Mouse (Mus musculus): ENCODE measurements around the gene Poglut1. TPM values are rescaled to one million over a fixed set of nuclear protein-coding genes. Genes with fewer than 3 reads are reported as not detected.

The Poglut1 gene
- polyA plus RNA-seq, 1 experiment from 2014 or later: 69.8 TPM

Other genes starting within 250 kb of the Poglut1 start
- 1.3 and 1.5 TPM in 2 replicates for gene Maats1, start 208.1 kb downstream of the Poglut1 start, polyA plus RNA-seq (2014; fragmentation: Nextera tagmentation; extraction: Ambion mirVana)
- 121 and 122 TPM in 2 replicates for gene Cox17, start 203.3 kb downstream of the Poglut1 start, polyA plus RNA-seq (2014; fragmentation: Nextera tagmentation; extraction: Ambion mirVana)
- gene Gm21987, start 203.2 kb downstream of the Poglut1 start, polyA plus RNA-seq (2014; fragmentation: Nextera tagmentation; extraction: Ambion mirVana): not detected in 2 replicates
- gene Popdc2, start 188.0 kb downstream of the Poglut1 start, polyA plus RNA-seq (2014; fragmentation: Nextera tagmentation; extraction: Ambion mirVana): 0.89 and 1.0 TPM in 2 replicates
- 0.14 and 0.28 TPM in 2 replicates for gene Pla1a, start 117.1 kb downstream of the Poglut1 start, polyA plus RNA-seq (2014; fragmentation: Nextera tagmentation; extraction: Ambion mirVana)
- gene Adprh, start 97.6 kb downstream of the Poglut1 start, polyA plus RNA-seq (2014; fragmentation: Nextera tagmentation; extraction: Ambion mirVana): 116 and 125 TPM in 2 replicates
- 0.33 and 0.73 TPM in 2 replicates for gene Cd80, start 94.7 kb downstream of the Poglut1 start, polyA plus RNA-seq (2014; fragmentation: Nextera tagmentation; extraction: Ambion mirVana)
- 26.9 and 35.6 TPM in 2 replicates for gene Timmdc1, start 27.6 kb downstream of the Poglut1 start, polyA plus RNA-seq (2014; fragmentation: Nextera tagmentation; extraction: Ambion mirVana)
- gene Tmem39a, start 8.4 kb upstream of the Poglut1 start, polyA plus RNA-seq (2014; fragmentation: Nextera tagmentation; extraction: Ambion mirVana): 74.8 and 91.1 TPM in 2 replicates
- 7.3 and 9.0 TPM in 2 replicates for gene Arhgap31, start 163.0 kb upstream of the Poglut1 start, polyA plus RNA-seq (2014; fragmentation: Nextera tagmentation; extraction: Ambion mirVana)
- 26.4 and 31.1 TPM in 2 replicates for gene B4galt4, start 192.0 kb upstream of the Poglut1 start, polyA plus RNA-seq (2014; fragmentation: Nextera tagmentation; extraction: Ambion mirVana)